Mouse (Mus musculus): ENCODE results near the gene 6430548M08Rik.

6430548M08Rik gene

DNA sequence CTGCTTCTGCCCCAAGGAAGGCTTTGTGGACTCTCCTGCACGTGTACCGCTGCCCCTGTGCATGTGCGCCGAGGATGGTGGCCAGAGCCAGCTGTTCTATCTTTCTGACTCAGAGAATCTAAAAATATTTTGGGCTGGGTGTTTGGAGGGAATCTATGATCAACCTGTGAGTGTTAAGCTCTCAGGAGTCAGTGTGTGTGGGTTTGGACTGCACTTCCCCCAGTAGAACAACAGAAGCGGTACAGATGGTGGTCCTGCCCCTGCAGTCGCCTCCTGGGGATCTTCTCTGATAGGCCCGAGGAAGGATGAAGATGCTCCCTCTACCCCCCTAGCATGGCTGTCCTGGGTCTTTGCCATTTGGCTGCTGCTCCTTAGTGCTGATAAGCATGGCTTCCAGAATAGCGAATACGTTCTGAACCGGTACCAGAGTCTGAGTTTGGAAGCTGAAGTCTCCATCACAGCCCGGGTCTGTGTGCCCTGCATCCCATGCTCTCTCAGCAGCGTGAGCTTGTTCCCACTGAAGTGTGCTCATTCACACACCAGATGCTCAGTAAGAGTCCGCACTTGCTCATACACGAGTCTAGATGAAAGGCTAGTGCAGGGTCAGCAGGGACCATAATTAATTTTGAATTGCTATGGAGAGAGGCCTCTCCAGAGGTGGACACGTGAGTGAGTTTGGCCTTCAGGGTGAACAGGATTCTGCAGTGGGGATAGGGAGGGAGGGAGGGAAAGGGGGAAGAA lies 30.1 kb downstream of the 6430548M08Rik start:
- DNase-seq (ENCODE audit: low spot score in 2 of 2): peak; percentile 47 to 58

- peak; percentile 46 to 59 for DNase-seq (ENCODE audit: low spot score in 2 of 2)
Observed at GRCm38 (mm10) chr8:120144652-120145301, 30.8 kb downstream of the 6430548M08Rik start.

DNA sequence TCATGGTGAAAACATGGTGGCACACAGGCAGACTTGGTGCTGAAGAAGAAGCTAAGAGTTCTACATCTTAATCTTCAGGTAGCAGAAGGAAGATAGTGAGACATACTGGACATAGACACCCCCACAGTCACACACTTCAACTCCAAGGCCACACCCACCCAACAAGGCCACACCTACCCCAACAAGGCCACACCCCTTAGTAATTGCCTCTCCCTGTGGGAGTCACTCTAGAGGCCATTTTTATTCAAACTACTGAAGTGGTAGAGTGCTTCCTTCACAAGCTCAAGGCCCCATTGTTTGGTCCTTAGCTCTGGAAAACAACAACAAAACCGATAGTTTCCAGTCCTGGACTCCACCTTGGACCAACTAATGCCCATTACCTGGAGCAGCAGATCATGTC lies 32.1 kb downstream of the 6430548M08Rik start:
- no peak for DNase-seq (ENCODE audit: low spot score in 2 of 2)

GRCm38 (mm10) chr8:120150028-120150427 lies 36.1 kb downstream of the 6430548M08Rik start:
- no peak for DNase-seq (ENCODE audit: low spot score in 2 of 2)

DNA sequence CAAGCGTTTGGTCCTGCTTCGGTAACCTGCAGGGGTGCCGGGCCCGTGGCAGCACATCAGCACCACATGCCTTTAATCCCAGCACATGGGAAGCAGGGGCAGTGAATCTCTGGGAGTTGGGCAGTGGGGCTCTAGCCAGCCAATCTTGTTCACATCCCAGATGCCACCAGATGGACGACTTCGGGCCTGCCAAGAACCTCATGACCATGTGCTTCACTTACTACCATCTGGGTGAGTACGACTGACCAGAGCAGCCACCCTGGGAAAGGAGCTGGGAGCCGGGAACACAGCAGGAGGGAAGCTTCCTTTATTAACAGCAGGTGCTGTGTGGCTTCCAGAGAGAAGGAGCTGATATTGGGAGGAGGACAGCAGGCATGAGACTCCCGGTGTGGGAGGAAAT lies 37.2 kb downstream of the 6430548M08Rik start:
- DNase-seq (ENCODE audit: low spot score in 2 of 2): no peak

- DNase-seq (ENCODE audit: low spot score in 2 of 2): no peak
Observed at GRCm38 (mm10) chr8:120152636-120153035, 38.7 kb downstream of the 6430548M08Rik start.

GRCm38 (mm10) chr8:120160366-120160765 lies 46.4 kb downstream of the 6430548M08Rik start:
- DNase-seq (ENCODE audit: low spot score in 2 of 2): no peak

- DNase-seq (ENCODE audit: low spot score in 2 of 2): no peak
Observed at GRCm38 (mm10) chr8:120161658-120162403, 47.9 kb downstream of the 6430548M08Rik start.

- DNase-seq (ENCODE audit: low spot score in 2 of 2): no peak
Observed at GRCm38 (mm10) chr8:120162404-120162752, 48.4 kb downstream of the 6430548M08Rik start.

GRCm38 (mm10) chr8:120163376-120163775 lies 49.4 kb downstream of the 6430548M08Rik start:
- DNase-seq (ENCODE audit: low spot score in 2 of 2): no peak

DNA sequence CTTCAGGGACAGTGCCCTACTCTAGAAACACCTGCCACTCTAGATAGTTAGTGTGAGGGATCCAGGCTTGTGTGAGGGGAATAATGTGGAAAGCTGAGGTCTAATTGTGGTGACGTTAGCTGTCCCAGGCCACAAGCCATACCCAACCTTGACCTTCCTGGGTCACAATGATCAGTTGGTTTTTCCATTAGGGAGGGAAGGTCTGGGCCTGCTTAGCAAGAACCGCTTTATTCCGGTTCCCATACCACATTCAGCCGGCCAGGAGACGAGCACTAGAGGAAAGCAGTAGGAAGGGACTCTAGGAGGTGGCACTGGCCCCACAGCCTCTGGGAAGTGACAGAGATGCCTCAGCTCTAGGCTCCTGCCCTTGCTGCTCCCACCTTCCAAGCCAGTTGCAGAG lies 50.1 kb downstream of the 6430548M08Rik start:
- no peak for DNase-seq (ENCODE audit: low spot score in 2 of 2)

GRCm38 (mm10) chr8:120167136-120167535 lies 53.2 kb downstream of the 6430548M08Rik start:
- no peak for DNase-seq (ENCODE audit: low spot score in 2 of 2)

DNA sequence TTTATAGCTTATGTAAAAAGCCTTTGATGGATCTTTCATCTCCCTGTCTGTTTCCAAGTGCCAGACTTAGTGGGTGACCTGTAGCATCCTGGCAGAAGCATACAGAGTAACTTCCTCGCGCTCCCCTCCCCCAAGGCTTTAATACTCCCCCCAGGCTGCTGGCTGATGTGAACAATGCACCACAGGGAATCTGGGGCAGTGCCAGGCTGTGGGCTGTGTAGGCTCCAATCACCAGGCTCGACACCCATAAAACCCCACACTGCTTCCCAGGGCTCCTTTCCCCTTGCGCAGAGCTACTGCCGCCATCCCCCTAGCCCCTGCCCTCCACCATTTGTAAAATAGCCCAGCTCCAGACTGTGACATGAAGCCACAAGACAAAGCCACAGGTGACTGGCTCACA lies 53.9 kb downstream of the 6430548M08Rik start:
- DNase-seq (ENCODE audit: low spot score in 2 of 2): peak in 1 of 2 experiments; percentile 53

DNA sequence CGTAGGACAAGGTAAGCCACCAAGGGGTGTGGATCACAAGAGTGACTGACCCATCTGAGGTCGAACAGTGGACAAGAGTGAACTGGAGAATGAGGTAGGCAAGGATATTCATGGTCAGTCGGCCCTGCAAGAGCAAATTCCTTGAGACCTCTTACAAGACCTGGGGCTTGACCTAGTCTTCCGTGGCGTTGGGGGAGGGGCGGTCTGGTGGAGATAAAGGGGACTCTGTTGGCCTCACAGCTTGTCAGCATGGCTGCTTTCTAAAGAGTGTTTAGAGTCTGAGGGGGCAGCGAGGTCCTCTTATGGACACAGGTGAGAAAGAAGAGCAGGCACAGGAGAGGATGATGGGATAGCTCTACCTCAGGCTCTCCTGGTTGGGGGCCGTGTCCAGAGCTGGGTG lies 55.2 kb downstream of the 6430548M08Rik start:
- no peak for DNase-seq (ENCODE audit: low spot score in 2 of 2)

- DNase-seq (ENCODE audit: low spot score in 2 of 2): no peak
Observed at GRCm38 (mm10) chr8:120173195-120173594, 59.2 kb downstream of the 6430548M08Rik start.

GRCm38 (mm10) chr8:120174606-120175005 lies 60.7 kb downstream of the 6430548M08Rik start:
- DNase-seq (ENCODE audit: low spot score in 2 of 2): no peak

- no peak for DNase-seq (ENCODE audit: low spot score in 2 of 2)
Observed at GRCm38 (mm10) chr8:120176605-120177004, 62.7 kb downstream of the 6430548M08Rik start.

DNA sequence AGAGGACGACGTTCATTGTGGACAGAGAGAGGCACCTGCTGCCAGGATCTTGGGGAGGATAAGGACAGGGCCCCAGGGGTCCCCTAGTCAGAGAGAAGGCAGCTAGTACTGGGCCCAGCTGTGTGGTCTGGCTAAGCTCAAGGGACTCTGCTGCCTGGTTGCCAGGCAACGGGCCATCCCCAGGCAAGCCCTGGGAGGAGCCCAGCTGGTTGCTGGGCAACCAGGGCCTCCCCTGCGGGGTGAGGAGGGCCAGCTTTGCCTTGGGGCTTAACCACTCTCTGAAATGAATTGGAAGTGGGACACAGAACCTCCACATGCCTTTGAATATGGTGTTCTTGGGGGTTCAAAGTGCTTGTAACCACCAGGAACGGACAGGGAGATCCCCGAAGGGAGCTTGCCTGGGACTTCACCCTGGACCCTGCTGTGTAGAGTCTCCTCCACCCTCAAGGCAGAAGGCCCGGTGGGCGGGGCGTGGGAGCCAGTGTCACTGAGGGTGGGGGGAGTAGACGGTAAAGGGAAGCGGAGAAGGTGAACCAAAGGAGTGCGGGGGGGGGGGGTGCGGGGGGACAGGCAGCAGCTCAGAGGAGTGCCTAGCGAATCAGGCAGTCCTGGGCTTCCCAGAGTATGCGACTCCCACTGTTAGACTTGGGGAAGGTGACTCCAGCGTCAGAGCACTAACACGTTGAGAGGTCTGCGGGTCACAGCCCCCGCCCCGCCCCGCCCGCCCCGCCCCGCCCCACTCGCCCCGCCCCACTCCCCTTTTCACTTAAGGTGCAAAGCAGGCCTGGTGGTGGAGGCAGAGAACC lies 63.6 kb downstream of the 6430548M08Rik start, which contains the start of gene Fam92b:
TSS of gene Fam92b (minus strand) at position 149 of the 806 bp plus-strand sequence.
- DNase-seq (ENCODE audit: low spot score in 2 of 2): peak; percentile 53 to 56

GRCm38 (mm10) chr8:120178124-120178514 lies 64.2 kb downstream of the 6430548M08Rik start:
- no peak for DNase-seq (ENCODE audit: low spot score in 2 of 2)

- peak; percentile 65 to 79 for DNase-seq (ENCODE audit: low spot score in 2 of 2)
Observed at GRCm38 (mm10) chr8:120179027-120179431, 65.1 kb downstream of the 6430548M08Rik start.

DNA sequence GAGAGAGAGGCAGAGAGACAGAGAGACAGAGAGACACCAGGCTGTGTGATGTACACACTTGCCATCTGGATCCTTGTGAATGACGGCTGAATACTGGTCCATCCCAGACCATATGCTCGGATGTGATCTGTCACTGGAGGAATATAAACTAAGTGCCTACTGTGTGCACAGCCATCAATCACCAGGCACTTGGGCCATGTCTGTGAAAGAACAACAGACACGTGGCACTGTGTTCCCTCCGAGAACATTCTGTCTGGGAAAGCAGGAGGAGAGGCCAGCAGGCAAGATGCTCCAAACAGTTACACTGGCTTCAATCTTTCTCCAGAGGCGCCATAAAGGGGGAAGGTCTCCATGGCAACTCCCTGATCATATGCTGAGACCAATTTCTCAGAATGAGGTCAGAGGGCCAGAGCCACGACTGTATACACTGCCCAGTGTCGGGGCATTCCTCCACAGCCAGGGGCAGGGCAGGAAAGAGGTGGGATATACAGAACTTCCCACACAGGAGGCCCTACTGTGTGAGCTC lies 66.6 kb downstream of the 6430548M08Rik start:
- no peak for DNase-seq (ENCODE audit: low spot score in 2 of 2)

Measured in right cerebral cortex, postnatal 36 days (tissue).